Mouse (Mus musculus) intestine, embryonic 14.5 days (tissue): ENCODE measurements around the gene Cxcr2. TPM values are rescaled to one million over a fixed set of nuclear protein-coding genes. Genes with fewer than 3 reads are reported as not detected.

Experiments used
- ATAC-seq: fragments of 200-750 bp; cut with Nextera tagmentation; replicated peaks from 2 replicates; pipeline ENCODE4 v1.8.0; 2017; ENCODE audit warnings: low read depth, moderate number of reproducible peaks, moderate TSS enrichment, moderate library complexity; ENCODE audit not compliant: low FRiP score, low TSS enrichment
- DNase-seq: peaks from one replicate; pipeline ENCODE4 v3.0.0-alpha.2; 2018; ENCODE audit warnings: low spot score
- H3K27ac ChIP-seq: fragments of 300-500 bp; sonication (generic); 2 replicates; pipeline ENCODE4 v1.5.1; 2014; ENCODE audit warnings: low read depth, mild to moderate bottlenecking, control low read depth
- H3K27me3 ChIP-seq: fragments of 300-500 bp; sonication (generic); replicated peaks from 2 replicates; pipeline ENCODE4 v1.6.1; 2014; ENCODE audit warnings: low read length, control low read depth; ENCODE audit not compliant: control insufficient read depth, insufficient read depth
- H3K36me3 ChIP-seq: fragments of 300-500 bp; sonication (generic); 2 replicates; pipeline ENCODE4 v1.6.1; 2014; ENCODE audit warnings: low read length, control low read depth; ENCODE audit not compliant: control insufficient read depth, insufficient read depth
- H3K4me1 ChIP-seq: fragments of 300-500 bp; sonication (generic); replicated peaks from 2 replicates; pipeline ENCODE4 v1.6.1; 2014; ENCODE audit warnings: low read length, control low read depth, mixed read lengths; ENCODE audit not compliant: control insufficient read depth, insufficient read depth
- H3K4me2 ChIP-seq: fragments of 300-500 bp; sonication (generic); 2 replicates; pipeline ENCODE4 v1.6.1; 2014; ENCODE audit warnings: low read length
- H3K4me3 ChIP-seq: fragments of 300-500 bp; sonication (generic); 2 replicates; pipeline ENCODE4 v1.5.1; 2014; ENCODE audit warnings: low read depth, low read length, control low read depth, mixed read lengths
- H3K9ac ChIP-seq: fragments of 300-500 bp; sonication (generic); 2 replicates; pipeline ENCODE4 v1.6.1; 2014; ENCODE audit warnings: mild to moderate bottlenecking, low read length
- H3K9me3 ChIP-seq: fragments of 300-500 bp; sonication (generic); 2 replicates; pipeline ENCODE4 v1.6.1; 2016; ENCODE audit warnings: low read length, control low read depth; ENCODE audit not compliant: control insufficient read depth
- WGBS: fragments of 180-500 bp; shearing (Covaris S2); extraction: QIAGEN DNeasy Blood & Tissue Kit; methylation state at CpG from one replicate; pipeline ENCODE4 v1.1.7; 2014; 5-methylcytosine and 5-hydroxymethylcytosine counted together
- polyA plus RNA-seq: library from polyadenylated mRNA; unstranded; fragments of >200 nt; fragmentation: Nextera tagmentation; extraction: Ambion mirVana; gene quantifications from 2 replicates; pipeline ENCODE4 v1.2.1, GENCODE M21; 2014

Cxcr2 gene
- polyA plus RNA-seq, 1 experiment from 2014 or later, result 0.19 TPM

- H3K27ac ChIP-seq, result no peak overlapping the region
- H3K27me3 ChIP-seq, result no peaks in the 10 kb centered on the region
- no peak overlapping the region for H3K4me3 ChIP-seq
- no peaks in the 10 kb centered on the region for H3K4me1 ChIP-seq
- no peaks in the 10 kb centered on the region for H3K9me3 ChIP-seq
- no peak for DNase-seq
- no peak for ATAC-seq
- no peak overlapping the region for H3K9ac ChIP-seq
- no peaks in the 10 kb centered on the region for H3K36me3 ChIP-seq
- 62% methylated on average over 3 of the region's 3 CpGs for WGBS
- no peak overlapping the region for H3K4me2 ChIP-seq
These were observed 21.8 kb upstream of the Cxcr2 start for GRCm38 (mm10) chr1:74132011-74132410.

- Histone ChIP-seq H3K36me3 (no peaks in the 10 kb centered on the region), H3K9me3 (no peaks in the 10 kb centered on the region), H3K4me3 (no peak overlapping the region), H3K4me1 (no peaks in the 10 kb centered on the region), H3K27me3 (no peaks in the 10 kb centered on the region), H3K4me2 (no peak overlapping the region), H3K9ac (no peak overlapping the region), H3K27ac (no peak overlapping the region)
- 58% methylated on average over 6 of the region's 6 CpGs for WGBS
- no peak for ATAC-seq
- no peak for DNase-seq
These were observed 19.8 kb upstream of the Cxcr2 start for GRCm38 (mm10) chr1:74133954-74134353.

GRCm38 (mm10) chr1:74135326-74135950 lies 18.4 kb upstream of the Cxcr2 start:
- H3K4me2 ChIP-seq, result no peak overlapping the region
- no peaks in the 10 kb centered on the region for H3K4me1 ChIP-seq
- H3K27me3 ChIP-seq, result no peaks in the 10 kb centered on the region
- no peak overlapping the region for H3K4me3 ChIP-seq
- no peak overlapping the region for H3K9ac ChIP-seq
- DNase-seq, result no peak
- WGBS, result 81% methylated on average over 6 of the region's 6 CpGs
- no peaks in the 10 kb centered on the region for H3K9me3 ChIP-seq
- no peaks in the 10 kb centered on the region for H3K36me3 ChIP-seq
- ATAC-seq, result no peak
- no peak overlapping the region for H3K27ac ChIP-seq

GRCm38 (mm10) chr1:74139415-74139814 lies 14.4 kb upstream of the Cxcr2 start:
- H3K4me1 ChIP-seq, result no peaks in the 10 kb centered on the region
- WGBS, result 60% methylated on average over 3 of the region's 3 CpGs
- H3K27ac ChIP-seq, result no peak overlapping the region
- no peak overlapping the region for H3K4me2 ChIP-seq
- DNase-seq (no peak), ATAC-seq (no peak)
- no peak overlapping the region for H3K4me3 ChIP-seq
- no peaks in the 10 kb centered on the region for H3K36me3 ChIP-seq
- H3K27me3 ChIP-seq, result no peaks in the 10 kb centered on the region
- no peak overlapping the region for H3K9ac ChIP-seq
- no peaks in the 10 kb centered on the region for H3K9me3 ChIP-seq

GRCm38 (mm10) chr1:74141781-74142180 lies 12.0 kb upstream of the Cxcr2 start:
- Histone ChIP-seq H3K36me3 (no peaks in the 10 kb centered on the region), H3K9me3 (no peaks in the 10 kb centered on the region), H3K27ac (no peak overlapping the region), H3K9ac (no peak overlapping the region), H3K4me3 (no peak overlapping the region), H3K4me2 (no peak overlapping the region), H3K4me1 (no peaks in the 10 kb centered on the region), H3K27me3 (no peaks in the 10 kb centered on the region)
- no peak for DNase-seq
- 79% methylated on average over 8 of the region's 8 CpGs for WGBS
- ATAC-seq, result no peak

GRCm38 (mm10) chr1:74149106-74149885 lies 4.5 kb upstream of the Cxcr2 start:
- Histone ChIP-seq H3K4me1 (0 out of 2 replicates have a peak, but pooled peaks cover 6% of the 10 kb centered on the region), H3K36me3 (no peaks in the 10 kb centered on the region), H3K4me2 (no peak overlapping the region), H3K27me3 (no peaks in the 10 kb centered on the region), H3K27ac (no peak overlapping the region), H3K9ac (no peak overlapping the region), H3K4me3 (no peak overlapping the region), H3K9me3 (no peaks in the 10 kb centered on the region)
- WGBS, result 78% methylated on average over 6 of the region's 6 CpGs
- ATAC-seq (no peak), DNase-seq (no peak)

GRCm38 (mm10) chr1:74150101-74150500 lies 3.7 kb upstream of the Cxcr2 start:
- no peak for ATAC-seq
- DNase-seq, result no peak
- no peak overlapping the region for H3K4me2 ChIP-seq
- no peak overlapping the region for H3K9ac ChIP-seq
- no peak overlapping the region for H3K27ac ChIP-seq
- WGBS, result 92% methylated on average over 3 of the region's 3 CpGs
- no peaks in the 10 kb centered on the region for H3K36me3 ChIP-seq
- H3K9me3 ChIP-seq, result no peaks in the 10 kb centered on the region
- H3K27me3 ChIP-seq, result no peaks in the 10 kb centered on the region
- H3K4me1 ChIP-seq, result 0 out of 2 replicates have a peak, but pooled peaks cover 6% of the 10 kb centered on the region
- no peak overlapping the region for H3K4me3 ChIP-seq

- ATAC-seq, result no peak
- Histone ChIP-seq H3K36me3 (no peaks in the 10 kb centered on the region), H3K9ac (no peak overlapping the region), H3K27ac (no peak overlapping the region), H3K4me3 (no peak overlapping the region), H3K4me2 (no peak overlapping the region), H3K9me3 (no peaks in the 10 kb centered on the region), H3K27me3 (no peaks in the 10 kb centered on the region), H3K4me1 (0 out of 2 replicates have a peak, but pooled peaks cover 6% of the 10 kb centered on the region)
- DNase-seq, result no peak
- 59% methylated on average over 3 of the region's 3 CpGs for WGBS
These were observed 2.7 kb upstream of the Cxcr2 start for GRCm38 (mm10) chr1:74151091-74151490.
